Mouse (Mus musculus) G1E-ER4 (cell line): Measurements from ENCODE around the gene Gatd1. TPM values are rescaled to one million over a fixed set of nuclear protein-coding genes. Genes with fewer than 3 reads are reported as not detected.

ENCODE experiments used
- GATA1 ChIP-seq: IDR thresholded peaks from one replicate; pipeline ENCODE4 v1.8.0; 2012; ENCODE audit warnings: low read length, inconsistent platforms
- polyA plus RNA-seq: library from polyadenylated mRNA; stranded (reverse); fragments of >175 nt; gene quantifications from 2 replicates; pipeline ENCODE4 v1.2.3, GENCODE M21; 2012

Gatd1 gene
- polyA plus RNA-seq, 1 experiment = 16.7 TPM

DNA sequence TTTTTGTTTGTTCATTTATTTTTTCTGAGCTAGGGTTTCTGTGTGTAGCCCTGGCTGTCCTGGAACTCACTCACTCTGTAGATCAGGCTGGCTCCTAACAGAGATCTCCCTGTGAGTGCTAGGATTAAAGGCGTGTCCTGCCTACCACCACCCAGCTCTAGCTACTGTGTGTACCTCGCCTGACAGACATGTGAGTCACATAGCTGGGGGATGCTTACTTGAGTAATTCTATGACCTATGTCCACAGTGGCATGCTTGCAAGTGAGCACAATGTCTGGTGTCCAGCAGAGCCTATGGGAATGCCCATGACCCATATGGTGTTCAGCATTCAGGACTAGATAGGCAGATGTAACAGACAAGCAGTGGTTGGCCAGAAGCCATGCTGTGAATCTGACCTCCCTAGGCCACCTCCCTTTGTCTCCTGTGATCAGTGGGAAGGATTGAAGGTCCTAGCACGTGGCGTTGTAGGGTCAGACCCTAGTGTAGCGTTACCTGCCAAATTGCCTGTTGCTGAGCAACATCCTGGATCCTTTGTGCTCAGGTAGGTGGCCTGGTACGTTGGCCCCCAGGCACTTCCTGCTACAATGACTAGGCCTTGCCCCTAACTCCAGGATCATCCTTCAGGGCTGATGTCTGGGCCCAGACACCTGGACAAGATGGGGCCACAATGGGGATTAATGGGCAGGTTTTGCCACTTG lies 2.4 kb upstream of the Gatd1 start:
- TF ChIP-seq GATA1 = no peak

DNA sequence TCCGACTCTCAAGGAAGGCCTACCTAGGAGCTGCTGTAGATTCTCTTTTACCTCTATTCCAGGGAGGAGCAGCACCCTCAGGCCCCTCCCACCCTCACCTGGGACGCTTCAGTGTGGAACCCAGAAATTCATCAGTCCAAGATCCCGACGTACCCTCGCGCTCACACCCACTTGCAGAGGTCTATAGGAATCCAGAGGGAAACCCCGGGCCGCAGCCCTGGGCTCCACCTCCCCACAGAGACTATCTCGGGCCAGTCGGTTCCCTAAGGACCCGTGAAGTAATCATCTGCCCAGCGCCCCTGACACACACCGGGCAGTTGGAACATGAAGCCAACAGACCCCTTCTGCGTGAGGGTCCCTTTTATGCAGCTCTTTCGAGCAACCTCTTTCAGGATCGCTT lies 605 bp downstream of the Gatd1 start:
- no peak for TF ChIP-seq GATA1

DNA sequence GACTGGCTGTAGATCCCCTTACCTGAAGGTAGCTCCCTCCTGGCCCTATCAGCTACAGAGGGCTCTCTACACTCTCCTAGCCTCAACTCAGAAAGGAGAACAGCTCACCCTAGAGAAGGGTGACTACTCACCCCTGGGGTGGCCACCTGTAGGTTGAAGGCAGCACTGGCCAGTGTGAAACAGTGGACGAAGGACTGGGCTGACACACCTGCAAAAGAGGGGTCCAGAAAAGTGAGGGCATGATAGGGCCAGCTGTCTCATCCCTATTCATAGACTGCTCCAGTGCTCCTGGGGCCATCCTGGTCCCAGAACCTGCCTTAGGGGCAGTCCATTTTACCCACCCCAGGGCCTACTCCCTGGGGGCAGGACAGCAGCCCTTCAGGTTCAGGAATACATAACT lies 2.3 kb downstream of the Gatd1 start:
- TF ChIP-seq GATA1 = no peak

DNA sequence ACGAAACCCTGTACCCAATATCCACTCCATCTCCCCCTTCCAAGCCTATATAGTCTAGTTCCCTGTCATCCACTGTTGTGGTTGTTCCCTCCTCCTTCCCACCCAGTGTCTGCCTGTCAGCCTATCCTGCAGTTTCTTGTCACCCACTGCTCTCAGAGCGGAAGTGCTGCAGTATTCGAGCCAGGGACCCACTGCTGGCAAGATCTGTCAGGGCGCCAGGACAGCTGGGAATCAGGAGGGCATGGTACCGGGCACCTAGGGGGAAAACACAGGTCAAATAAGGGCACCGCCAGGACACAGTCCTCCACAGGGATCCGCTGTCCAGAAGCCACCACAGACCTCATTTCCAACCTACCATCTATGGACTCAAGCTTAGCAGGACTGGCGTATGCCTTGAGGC lies 3.3 kb downstream of the Gatd1 start:
- no peak for TF ChIP-seq GATA1

DNA sequence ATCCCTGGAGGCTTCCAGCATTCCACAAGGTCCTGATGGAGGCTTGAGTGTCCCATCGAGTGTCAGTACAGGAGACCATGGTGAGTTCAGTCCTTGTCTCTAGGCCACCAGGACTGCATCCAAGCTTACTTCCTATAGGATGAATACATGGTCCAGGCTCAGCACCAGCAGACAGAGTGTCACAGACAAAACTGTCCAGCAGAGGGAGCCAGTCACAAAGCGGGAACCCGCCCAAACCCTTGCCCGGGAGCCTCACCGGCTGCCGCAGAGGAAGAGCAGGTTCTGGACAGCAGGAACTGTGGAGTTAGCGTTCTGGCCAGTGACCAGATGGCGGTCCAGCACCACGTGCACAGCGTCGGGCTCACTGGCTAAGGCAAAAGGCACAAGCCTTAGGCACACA lies 5.1 kb downstream of the Gatd1 start:
- TF ChIP-seq GATA1 = no peak

DNA sequence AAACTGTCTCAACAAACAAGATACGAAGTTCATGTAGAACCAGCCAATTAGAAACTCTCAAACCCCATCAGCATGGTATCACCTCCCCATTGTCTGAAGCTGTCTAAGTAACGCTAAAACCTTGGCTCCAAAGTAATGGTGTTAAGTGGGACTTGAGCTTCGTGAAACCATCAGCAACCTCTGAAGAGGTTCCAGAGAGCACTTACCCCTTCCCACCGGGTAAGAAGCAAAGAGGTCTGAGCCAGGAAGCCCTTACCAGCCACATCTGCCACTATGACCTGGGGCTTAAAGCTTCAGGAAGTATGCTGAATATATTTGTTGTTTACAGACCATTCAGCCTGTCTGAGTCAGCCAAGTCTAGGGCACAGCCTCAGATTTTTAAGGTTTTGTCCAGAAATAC lies 8.5 kb downstream of the Gatd1 start:
- TF ChIP-seq GATA1 = no peak

DNA sequence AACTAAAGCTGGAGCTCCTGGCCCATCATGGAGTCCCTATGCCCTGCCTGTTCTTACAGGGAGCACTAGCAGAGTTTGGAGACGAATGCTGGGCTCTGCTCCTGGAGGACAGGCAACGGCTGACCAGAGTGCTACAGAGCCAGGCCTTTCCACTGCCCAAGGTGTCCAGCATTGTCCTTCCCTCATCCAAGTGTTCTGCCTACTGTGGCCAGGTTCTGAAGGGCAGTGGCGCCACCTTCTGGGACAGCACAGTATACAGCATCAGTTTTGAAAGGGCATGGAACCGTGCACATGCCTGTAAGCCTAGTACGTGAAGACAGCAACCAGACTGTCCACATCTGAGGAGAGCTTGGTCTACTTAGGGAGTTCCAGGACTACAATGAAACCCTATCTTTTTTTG lies 10.6 kb downstream of the Gatd1 start:
- no peak for TF ChIP-seq GATA1

DNA sequence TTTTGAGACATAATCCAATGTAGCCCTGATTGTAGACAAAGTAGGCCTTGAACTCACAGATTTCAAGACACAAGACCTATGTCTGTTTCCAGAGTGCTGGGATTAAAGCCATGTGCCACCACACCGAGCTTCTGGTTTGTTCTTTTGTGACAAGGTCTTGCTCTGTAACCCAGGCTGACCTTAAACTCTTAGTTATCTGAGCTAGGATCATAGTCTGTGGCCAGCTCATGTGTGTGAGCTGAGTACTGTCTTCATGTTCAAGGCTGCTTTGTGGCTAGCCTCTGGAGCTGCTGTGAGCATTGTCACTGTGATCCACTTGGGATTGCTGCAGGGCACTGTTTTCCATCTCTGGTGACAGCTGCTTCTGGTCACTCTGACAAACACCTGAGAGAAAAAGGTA lies 18.6 kb downstream of the Gatd1 start:
- TF ChIP-seq GATA1 = no peak

DNA sequence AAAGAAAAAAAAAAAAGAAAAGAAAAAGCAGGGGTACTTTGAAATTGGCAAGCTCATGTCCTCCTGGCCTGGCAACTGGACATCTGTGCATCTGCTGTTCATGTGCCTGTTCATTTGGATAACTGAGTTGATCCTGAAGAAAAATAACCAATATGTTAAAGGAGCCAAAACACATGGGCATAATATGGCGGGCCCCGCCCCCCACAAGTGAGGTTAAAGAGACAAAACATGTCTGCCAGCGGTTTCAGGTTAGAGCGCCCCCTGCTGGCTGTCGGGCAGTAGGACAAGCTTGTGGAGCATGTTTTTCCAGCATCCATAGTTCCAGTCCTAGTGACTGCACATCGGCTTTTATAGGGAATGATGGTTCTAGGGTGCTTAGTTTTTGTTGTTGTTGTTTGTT lies 19.2 kb downstream of the Gatd1 start:
- TF ChIP-seq GATA1 = no peak

DNA sequence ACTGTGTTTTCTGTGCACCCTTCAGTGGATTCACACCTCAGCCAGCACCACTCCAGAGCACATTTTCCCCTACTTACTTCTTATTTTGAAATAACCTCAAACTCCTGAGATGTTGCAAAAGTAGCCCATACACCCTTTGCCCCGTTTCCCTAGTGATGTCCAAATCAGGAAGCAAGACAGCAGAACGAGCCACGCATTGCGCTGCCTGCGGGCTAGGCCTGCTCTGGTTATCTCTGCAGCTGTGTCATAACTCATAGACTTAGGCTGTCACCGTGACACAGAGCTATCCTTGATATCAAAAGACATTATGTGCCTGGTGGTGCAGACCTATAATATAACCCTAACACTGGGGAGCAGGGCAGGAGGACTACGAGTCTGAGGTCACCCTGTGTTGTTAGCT lies 19.8 kb downstream of the Gatd1 start:
- no peak for TF ChIP-seq GATA1

DNA sequence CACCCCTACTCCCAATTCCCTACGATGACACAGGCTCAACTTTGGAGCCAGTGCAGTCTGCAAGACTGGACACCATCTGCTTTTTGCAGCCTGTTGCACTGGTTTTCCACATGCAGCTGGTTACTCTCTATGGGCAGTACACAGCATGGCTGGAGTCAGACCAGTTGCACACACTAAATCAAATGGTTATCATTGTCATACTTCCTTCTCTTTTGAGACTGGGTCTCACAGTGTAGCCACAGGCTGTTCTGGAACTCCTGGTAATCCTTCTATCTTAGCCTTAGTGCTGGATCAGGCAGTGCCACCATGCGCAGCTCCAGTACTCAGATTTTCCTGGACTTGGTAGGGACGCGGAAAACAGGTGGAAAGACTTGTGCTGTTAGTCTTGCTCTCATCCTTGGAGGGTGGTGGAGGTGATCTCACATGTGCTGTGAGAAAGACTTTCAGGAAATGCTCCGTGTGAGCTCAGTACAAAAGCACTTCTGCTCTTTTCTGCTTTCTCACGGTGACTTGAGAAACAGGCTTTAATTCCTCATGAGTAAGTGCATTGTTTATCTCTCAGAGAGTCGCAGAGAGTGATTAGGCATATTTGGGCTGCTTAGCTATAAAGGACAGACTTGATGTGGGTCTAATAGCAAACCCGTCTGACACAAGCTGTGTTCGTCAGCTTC lies 21.2 kb downstream of the Gatd1 start:
- TF ChIP-seq GATA1 = no peak

DNA sequence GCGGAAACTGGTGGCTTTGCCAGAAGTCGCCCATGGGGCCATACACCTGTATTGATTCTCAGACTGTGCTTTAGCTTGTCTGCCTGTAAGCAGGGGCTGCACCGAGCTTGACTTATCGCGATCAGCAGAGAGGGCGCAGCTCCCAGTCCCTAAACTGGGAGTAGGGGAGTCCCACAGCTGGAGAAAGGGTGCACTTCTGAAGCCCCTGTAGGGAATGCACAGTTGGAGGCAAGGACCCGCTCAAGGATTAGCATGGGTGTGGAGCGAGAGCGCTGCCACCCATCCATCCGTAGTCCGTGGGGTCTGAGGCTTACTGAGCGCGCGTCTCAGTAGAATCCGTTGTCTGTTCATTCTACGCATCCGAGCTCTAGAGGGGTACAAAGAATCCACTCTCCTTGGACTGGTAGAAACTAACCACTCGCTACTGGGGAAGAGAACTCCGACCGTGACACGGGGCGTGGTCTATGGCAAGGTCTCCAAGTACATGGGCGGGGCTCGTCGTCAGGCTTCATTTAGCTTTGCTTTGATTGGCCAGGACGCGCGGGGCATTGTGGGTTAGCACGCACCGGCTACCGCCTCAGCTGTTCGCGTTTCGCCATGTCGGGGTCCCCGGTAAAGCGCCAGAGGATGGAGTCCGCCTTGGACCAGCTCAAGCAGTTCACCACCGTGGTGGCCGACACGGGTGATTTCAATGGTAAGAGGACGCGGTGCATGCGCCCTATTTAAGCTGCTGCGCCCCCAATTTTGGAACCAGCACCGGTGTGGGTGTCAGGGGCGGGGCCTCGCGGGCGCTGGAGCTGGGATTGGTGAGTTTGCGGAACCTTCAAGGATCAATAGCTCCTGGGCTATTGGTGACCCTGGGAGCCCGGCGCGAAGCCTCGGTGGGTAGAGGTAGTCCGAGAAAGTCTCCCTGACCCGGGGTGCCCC lies 22.0 kb downstream of the Gatd1 start, which contains the start of gene Taldo1:
TSS of gene Taldo1 (plus strand) at position 575 of the 927 bp plus-strand sequence.
- no peak for TF ChIP-seq GATA1

DNA sequence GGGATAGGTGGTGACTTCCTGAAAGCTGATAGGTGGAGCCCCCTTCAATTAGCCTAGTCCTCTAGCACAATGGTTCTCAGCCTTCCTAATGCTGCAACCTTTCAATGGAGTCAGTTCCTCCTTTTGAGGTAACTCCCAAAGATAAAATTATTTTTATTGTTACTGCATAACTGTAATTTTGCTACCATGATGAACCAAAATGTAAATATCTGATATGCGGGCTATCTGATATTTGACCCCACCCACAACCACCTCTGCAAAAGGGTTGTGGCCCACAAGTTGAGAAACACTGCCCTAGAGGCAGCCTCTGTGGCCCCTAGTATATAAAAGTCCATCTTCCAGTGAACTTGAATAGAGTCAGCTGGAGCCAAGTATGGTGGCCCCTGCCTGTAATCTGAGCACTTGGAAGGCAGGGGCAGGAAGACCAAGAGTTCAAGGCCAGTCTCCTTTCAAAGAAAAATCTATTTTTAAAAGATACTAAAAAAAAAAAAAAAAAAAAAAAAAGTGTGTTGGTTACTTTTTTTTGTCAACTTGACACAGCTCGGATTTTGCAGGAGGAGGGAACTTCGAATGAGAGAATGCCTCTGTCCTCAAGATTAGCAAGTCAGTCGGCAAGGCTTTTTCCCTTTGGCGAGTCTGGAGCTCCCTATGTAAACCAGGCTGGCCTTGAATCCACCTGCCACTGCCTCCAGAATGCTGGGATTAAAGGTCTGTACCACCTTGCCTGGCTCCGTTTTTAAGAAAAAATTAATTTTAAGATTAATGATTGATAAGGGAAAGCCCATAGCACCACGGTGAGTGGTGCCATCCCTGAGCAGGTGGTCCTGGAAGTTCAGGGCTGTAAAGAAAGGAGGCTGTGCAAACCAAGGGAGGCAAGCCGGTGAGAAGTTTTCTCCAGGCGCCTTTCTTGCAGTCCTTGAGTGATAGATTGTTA lies 23.3 kb downstream of the Gatd1 start:
- no peak for TF ChIP-seq GATA1

DNA sequence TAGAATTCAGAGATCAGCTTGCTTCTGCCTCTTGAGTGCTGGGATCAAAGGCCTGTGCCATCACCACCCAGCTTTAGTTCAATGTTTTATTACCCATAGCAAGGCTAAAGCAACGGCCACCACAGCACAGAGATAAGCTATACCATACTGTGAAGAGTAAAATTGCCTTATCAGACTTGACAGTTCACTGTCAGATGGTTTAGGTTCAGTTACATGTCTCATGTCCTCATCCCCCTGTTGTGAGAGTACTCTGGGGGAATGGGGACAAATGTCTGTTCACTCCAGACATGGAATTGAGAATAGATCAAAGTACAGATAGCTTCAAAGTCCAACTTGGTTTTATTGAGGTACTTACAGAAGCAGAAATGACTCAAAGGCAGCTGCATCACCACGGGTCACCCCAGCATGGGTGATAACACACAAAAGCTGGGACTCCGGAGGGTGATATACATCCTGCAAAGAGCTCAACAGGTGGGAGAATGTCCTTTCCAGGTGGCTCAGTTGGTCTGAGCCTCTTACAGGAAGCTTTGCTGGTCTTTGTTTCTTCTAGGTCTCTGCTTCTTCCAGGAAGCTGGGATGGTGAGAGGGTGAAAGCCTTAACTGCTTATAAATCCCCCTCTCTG lies 25.3 kb downstream of the Gatd1 start:
- TF ChIP-seq GATA1 = peak; percentile 84

DNA sequence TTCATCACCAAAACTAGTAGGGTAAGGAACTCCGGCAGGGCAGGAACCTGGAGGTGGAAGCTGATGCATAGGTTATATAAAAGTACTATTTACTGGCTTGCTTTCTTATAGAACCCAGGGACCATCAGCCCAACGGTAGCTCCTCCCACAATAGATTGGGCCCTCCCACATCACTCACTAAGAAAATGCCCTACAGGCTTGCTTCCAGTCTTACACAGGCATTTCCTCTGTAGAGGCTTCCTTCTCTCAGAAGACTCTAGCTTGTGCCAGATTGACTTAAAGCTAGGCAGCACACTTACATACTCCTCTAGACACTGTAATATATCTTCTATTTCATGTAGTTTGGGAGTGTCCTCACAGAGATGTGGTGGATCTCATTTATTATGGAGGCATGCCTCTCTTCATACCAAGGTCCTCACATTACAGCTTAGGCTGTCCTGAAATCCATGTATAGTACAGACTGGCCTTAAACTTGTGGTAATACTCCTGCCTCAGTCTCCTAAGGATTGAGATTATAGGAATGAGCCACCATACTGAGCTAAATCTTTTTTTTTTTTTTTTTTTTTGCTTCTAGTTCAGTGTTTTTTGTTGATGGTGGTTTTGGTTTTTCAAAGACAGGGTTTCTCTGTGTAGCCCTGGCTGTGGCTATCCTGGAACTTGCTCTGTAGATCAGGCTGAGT lies 26.0 kb downstream of the Gatd1 start:
- TF ChIP-seq GATA1 = no peak
